Mouse (Mus musculus) yolk sac, embryonic 10.5 days (tissue): Measurements from ENCODE around the gene Cacna2d3.

Experiments
- DNase-seq: peaks from one replicate; pipeline ENCODE4 v3.0.0-alpha.2; 2017; ENCODE audit warnings: low spot score

Gene Cacna2d3

DNA sequence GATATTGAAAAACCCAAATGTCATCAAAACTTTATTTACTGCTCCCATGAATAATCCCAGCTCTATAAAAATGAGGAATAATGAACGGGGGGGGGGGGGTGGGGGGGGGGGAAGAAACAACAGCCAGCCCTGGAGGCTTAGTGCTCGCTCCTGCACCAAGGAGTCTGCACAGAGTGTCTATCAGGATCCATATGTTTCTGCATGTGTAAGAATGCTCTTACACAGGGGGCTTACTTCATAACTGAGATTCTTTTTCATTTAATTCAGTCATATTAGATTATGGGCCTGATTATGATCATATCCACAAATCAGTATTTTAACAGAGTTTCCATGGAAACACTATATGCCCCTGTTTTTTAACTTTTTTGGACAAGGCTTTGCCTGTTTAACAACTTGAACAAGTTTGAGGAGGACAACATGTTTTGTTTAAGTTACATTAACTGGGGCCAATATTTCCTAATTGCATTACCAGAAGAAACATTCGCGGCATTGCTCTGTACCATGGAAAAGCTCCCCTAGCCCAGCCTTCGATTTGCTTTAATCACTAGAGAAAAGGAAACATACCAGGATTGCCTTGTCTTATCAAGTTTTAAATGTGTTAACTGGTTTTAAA lies 716.3 kb downstream of the Cacna2d3 start:
- DNase-seq: no peak

DNA sequence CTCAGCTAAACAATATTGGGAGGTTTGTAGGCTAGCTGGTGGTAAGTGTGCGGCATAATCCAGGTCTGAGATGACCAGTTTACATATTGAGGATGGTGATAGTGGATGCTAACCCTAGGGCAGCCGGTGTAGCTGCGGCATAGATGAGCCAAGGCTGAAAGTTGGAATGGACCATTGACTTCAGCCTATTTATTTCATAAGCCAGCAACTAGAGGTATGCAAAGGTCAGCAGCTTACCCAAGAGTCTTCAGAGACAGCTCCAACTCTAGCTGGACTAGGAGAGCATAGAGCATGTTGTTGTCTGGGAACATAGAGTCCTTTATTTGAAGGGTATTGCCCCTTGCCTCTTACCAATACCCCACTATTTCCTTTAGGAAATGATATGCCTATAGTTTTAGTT lies 725.1 kb downstream of the Cacna2d3 start:
- DNase-seq: no peak

DNA sequence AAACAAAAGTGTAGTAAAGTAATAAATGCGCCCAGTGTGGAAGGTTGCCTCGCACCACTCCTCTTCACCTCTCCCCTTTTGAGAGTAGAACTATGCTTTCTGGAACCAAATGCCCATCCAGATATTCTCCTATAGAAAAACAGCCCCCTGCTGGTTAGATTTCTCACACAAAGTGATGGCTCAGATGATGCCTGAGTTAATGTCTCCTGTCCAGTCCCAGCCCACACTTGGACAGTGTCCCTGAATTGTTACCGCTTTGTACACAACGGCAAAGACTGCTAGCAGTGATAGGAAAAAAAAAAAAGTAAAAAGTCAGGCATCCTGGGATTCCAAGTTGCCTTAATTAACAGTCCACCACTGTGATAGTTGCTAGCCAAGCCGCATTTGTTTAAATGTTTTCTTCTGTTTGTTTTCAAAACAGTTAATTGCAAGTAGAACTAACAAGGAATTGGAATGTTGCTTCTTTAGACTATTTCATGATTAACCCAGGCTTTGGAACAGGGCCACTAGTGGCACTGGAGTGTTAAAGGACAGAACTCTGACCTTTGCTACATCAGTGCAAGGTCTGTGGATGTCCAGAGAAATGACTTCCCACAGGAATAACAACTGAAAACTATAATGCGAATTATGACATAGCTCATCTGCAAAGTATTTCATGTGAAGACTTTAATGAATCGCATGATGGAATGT lies 733.3 kb downstream of the Cacna2d3 start:
- DNase-seq: no peak

DNA sequence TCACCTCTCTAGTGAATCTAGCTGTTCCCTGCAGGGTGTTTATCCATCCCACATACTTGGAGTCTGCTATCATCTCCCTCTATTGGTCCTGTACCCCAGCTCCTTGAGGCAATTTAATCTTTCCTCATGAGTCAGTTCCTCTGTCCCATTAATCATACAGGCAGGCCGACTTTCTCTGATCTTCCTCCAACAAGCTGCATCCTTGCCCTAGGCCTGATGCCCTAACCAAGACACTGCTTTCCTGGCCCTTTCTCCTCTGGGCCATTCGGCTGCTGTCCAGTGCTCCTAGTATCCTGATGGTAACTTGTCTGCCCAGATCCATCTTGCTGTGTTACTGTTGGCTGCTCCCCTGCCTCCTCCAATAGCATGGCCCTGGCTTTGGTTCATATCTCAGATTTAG lies 737.4 kb downstream of the Cacna2d3 start:
- no peak for DNase-seq

DNA sequence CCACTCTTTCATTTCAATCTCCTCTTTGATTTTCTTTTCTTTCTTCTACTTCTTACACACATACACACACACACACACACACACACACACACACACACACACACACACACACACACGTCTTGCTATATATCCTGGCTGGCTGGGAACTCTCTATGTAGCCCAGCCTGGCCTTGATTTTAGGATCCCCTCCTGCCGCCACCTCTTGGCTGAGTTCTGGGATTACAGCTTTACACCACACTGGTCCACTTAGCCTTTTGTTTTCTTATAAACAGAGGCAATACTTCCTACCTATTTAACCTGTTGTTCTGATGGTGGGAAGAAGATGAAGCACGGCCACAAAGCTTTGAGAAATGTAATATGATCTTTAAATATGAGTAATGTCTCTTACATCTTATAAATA lies 741.2 kb downstream of the Cacna2d3 start:
- DNase-seq: no peak

DNA sequence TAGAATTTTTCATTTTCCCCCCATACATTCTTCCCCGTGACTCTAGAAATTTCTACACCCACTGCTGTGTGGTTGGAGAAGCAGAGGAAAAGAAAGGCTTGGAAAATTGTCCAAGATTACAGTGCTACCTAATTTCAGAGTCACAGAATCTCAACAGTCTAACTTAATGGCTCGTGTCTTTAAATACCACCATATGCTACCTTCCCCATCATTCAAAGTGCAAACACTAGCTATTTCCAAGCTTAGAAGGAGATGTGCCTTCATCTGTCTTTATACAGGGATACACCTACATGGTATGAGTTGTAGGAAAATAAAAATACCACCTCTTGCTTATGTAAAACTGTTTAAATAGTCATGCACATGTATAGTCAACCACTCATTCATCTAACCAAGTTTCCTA lies 742.4 kb downstream of the Cacna2d3 start:
- no peak for DNase-seq

DNA sequence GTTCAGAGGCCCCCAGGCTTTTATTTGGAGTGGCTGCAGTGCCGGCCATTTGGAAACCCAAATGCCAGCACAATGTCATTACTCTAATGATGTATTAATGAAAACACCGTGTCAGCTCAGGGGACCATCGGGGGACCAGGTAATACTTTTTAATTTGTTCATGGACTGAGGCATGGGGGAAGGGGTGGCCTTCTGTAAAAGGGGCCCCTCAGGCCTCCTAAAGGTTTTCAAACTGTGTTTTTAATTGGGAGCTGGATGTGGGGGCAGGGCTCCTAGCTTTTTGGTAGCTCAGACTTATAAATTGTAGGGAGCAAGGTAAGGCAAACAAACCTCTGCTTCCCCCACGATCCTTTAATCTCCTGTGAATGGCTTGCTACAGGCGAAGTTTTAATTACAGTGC lies 749.0 kb downstream of the Cacna2d3 start:
- no peak for DNase-seq

DNA sequence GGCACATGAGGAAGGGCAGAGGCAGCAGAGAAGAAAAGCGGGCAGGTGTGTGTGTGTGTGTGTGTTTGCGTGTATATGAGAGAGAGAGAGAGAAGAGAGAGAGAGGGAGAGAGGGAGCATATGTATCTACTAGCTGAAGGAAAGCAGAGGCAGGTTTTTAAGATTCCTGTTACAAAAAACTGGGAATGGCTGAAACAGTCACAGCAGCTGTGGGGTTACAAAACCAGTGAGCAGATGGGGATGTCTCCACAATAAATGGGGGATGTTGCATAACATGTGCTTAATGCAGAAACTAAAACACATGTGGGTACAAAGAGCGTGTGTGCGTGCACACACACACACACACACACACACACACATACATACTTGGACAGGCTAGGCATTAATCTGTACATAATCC lies 752.4 kb downstream of the Cacna2d3 start:
- no peak for DNase-seq

DNA sequence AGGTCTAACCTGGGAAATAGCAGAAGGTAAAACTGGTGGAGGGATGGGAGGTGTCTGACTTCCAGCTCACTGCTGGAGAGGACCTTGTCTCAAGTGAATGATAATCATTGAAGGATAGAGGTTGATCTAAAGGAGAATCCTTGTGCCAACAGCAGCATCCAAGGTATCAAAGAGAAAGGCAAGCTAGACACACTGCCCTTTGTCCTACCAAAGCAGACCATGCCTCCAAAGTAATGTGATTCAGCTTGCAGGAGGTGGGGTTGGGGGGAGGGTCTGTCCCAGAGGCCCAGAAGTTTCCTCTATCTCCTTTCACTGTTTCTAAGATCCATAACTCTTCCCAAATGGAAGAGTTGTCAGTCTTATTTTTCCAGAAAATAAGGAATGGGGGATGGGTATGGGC lies 754.8 kb downstream of the Cacna2d3 start:
- DNase-seq: no peak

DNA sequence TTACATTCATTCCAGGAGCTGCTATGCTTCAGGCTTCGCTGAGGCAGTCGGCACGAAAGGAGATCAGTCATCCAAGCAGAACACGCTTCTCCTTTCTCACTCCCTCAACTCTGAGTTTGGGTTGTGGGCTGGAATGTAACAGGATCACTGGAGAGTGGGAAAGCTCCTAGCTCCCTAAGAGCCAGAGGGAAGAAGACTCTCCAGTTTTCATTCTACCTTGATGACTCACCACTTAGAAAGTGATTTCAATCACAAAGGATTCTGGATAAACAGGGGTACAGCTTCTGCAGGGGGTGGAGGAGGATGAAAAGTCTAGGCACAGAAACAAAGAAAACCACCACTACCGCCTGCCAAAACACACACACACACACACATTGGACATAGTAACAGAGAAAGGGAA lies 760.3 kb downstream of the Cacna2d3 start:
- no peak for DNase-seq

DNA sequence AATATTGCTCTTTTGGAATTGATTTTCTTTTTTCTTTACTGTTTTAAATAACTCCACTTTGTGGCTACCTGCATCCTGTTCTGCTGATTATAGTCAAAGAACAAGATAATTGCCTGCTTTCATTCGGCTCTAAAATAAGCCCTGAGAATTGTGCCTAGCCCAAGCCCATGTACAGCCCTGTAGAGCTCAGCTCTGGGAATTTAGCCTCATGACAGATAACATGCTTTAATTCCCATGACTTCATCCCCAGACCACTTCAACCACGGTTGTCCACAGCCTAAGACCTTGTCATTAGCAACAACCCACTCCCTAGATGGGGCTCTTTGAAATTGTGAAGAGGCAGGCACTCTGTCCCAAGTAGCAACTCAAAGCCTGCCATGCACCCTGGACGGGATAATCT lies 762.6 kb downstream of the Cacna2d3 start:
- DNase-seq: no peak

DNA sequence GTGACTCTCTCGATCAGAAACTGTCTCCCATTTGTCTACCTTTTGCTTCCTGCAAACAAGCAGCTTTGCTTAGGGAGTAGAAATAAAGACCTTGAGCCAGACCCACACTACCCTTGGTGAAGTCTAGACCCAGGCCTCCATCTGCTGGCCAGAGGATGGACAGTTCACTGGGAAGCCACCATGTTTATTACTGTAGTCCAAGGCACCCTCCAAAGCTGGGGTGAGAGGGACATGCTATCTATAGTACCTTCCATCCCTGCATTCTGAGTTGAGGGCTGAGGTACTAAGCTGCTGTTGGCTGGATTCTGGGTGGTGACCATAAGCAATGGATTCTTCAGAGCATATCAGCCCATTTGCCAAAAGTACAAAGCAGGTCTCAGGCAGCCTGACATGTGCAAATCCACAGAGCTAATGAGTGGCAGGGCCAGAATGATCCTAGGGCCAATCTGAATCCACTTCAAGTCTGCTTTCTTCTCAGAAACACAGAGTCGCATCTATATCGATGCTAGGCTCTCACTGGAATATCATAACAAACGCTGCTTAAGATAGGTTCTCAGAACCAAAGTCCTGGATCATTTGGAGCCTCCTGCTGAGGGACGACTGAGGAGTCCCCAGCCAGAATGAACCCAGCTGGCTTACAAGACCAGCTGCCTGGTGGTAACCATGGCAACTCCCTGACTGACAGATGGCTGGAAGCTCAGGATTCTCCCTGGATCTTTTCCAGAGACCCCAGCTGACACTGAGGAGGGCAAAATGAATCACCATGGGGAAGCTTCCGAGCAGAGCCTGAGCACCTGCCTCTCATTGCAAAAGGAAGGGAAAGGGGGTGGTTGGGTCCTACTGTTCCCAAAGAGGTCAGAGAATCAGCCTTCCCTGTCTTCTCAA lies 763.3 kb downstream of the Cacna2d3 start:
- no peak for DNase-seq

DNA sequence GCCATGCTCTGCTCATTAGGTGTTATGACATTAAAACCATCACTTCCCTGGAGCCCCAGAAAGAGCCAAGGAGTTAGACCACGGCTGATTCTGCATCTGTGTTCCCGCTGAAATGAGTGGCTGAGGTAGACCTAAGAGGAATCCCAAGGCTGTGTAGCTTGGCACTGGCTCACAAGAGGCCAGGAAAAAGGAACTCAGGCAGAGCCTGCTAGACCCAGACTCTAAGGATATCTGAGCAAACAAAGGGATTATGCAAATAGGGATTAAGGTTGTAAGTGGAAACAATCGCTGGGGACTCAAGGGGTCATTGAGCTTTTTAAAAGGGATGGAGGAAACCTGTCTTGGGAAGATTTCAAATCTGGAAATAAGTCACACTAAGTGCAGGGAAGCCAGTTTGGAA lies 766.5 kb downstream of the Cacna2d3 start:
- no peak for DNase-seq

DNA sequence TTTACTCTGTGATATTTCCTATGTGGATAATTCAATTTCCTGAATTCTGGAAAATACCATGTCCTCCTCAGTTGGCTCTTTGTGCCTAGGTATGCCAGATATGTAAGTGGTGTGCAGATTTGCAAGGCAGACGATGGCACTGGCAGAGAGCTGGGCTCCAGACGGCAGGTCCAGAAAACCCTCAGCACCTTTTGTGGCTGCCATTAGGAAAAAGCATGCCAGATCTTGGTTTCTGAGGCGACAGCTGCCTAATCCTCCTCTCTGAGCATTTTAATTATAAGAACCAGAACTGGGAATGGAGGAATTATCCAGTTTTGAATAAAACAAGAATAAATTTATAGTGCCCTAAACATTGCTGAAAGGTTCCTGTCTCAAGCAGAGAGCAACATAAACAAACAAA lies 767.1 kb downstream of the Cacna2d3 start:
- no peak for DNase-seq

DNA sequence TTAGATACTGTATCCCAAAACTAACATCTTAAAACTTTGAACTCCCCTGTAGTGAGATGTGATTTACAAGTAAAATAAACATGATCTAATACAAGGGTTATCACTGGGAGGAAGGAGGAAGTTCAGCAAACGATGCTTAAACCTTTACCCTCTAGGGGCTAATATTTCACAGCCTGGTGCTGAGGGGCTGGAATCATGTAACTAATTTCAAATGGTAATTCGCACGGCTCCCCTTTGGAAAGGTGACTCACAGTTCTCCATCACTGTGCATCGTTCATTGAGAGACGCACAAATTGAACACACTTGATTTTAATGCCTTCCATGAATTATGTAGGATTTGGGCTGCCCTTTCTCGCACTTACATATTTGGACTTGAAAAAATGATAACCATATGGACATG lies 767.6 kb downstream of the Cacna2d3 start:
- no peak for DNase-seq

DNA sequence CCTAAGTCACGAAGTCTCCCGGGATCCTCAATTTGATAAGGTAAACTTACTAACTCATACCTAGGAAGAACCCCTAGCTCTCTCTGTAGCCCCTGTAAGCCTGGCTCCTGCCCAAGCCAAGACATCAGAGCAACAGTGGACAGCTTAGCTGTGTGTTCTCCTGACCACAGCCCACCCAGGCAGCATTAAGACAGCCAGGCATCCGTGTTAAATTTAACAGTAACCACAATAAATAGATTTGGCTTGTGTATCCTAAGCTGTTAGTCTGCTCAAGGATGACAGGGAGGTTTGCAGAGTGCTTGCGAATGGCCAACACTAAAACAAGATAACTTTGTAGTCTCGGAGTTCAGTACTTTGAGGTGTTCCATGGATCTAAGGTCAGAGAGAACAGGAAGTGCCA lies 768.3 kb downstream of the Cacna2d3 start:
- DNase-seq: no peak

DNA sequence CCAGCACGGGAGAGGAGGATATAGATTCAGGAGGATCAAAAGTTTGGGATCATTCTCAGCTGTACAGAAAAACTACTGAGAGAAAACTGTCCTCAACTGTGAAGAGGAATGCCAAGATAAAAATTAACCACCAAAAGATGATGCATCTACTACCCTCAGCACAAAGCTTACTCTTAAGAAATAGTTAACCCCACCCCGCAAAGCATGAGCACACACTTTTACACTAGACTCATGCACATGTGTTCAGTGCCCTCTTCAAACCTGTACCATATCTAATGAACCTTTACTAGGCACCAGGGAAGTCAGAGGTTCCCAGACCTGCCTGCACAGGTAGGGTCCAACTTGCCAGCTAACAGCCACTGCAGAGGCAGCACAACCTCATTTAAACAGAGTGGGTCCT lies 771.2 kb downstream of the Cacna2d3 start:
- DNase-seq: no peak

DNA sequence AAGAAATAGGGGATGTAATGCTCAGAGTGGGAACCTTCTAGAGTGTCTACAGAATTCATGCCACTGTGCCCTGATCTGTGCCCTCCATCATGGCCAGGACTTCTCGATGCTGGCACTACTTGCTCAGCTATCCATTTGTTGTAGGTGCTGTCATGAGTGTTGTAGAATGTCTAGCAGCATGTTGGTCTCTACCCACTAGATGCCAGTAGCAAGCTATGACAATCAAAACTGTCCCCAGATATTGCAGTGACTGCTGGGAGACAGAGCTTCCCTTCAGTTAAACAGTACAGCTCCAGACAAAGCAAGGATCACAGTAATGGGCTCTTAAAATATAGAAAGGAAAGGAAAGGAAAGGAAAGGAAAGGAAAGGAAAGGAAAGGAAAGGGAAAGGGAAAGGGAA lies 771.9 kb downstream of the Cacna2d3 start:
- DNase-seq: no peak

DNA sequence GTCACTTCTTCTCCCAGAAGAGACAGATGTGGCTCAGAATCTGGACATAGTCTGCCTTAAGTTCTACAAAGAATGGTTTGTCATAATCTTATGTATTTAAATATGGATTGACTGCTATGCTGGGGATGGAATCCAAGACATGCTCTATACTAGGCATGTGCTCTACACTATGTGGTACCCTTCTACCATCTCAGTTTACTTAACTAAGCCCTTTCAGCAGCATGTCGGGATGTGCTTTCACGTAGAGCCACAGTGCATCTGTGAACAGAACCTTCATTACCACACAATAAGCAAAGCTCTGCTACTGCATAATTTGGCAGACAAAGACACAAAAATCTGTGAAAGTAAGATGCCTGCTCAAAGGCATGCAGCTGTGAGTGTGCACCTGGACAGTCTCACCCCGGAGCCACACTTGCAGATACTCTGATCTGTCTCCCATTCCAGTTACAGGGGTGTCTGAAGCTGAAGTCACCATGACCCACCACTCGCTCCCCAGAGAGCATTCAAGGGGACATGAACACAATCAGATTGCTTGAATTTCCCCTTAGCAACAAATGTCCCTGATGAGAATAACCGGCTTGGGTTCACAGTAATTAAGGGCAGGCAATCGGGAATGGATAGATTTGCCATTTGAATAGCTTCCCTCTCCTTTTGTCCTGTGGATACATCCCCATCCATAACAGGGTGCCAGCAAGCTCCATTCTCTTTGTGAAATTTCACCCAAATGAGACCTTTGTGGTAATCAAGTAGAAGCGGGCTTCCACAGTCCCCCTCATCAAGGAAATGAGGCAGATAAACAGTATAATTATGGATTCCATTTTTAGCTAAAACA lies 773.4 kb downstream of the Cacna2d3 start:
- no peak for DNase-seq

DNA sequence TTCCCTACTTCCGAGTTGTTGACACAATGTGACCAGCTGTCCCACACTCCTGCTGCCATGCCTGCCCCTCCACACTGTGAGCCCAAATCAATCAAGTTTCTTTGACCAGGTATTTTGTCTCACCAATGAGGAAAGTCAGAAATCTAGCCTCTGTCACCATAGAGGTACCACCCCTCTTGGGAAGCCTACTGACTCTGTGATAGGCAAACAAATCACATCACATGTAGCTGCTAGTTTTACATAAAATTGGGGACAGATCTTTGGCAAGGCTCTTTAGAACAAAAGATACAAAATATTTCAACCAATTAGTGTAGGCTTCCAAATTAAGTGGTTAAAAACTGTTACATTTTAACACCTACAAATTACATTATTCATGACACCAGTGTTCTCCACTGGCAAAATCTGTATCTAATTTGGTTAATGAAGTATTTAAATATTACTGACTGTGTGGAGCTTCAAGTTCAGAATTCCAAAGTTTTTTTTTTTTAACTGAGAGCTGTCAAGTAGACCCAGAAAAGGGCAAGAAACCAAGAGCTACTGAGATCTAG lies 788.8 kb downstream of the Cacna2d3 start:
- no peak for DNase-seq

DNA sequence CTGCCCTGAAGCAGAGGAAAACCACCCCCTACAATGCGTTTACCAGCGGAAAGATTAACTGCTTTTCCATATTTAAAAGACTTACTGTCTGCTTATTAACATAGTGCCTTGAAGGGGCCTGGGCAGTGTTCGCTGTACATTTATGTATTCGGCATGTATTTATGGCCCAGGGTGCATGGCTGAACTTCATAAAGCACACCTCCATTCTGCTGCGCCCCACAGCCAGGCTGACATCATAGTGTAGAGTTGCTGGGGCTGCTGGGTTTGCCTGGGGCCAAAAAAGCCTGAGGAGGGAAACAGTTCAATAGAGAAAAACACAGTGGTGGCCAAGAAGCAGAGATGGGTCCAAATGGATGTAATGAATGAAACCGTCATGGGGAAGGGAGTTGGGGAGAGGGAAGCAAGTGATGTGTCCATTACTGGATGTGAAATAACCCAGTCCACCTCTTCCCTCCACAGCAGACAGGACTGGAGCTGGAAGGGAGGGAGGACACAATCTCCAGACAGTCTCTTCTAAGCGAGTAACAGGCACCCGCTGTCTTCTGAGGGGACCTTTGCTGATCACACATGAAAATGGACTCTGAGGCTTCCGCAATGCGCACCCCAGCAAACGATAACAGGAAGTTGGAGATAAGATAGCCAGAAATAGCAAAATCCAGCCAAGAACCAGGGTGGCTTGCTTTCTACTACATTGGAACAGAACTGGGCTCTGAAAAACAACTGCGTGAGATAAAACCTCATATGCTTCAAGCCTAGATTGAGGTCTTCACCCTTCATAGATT lies 798.3 kb downstream of the Cacna2d3 start:
- no peak for DNase-seq
